Mouse (Mus musculus) lung, postnatal 36 days (tissue): ENCODE measurements at regions not wholly inside any gene's neighbourhood (a gene's known extent, or its start where the extent isn't known, plus 50 kb on each side); places are given as distances from the start of the nearest gene placed in this dataset.

ENCODE experiments used
- DNase-seq: peaks from one replicate; pipeline ENCODE4 v3.0.0; 2022; ENCODE audit warnings: mixed read lengths

DNA sequence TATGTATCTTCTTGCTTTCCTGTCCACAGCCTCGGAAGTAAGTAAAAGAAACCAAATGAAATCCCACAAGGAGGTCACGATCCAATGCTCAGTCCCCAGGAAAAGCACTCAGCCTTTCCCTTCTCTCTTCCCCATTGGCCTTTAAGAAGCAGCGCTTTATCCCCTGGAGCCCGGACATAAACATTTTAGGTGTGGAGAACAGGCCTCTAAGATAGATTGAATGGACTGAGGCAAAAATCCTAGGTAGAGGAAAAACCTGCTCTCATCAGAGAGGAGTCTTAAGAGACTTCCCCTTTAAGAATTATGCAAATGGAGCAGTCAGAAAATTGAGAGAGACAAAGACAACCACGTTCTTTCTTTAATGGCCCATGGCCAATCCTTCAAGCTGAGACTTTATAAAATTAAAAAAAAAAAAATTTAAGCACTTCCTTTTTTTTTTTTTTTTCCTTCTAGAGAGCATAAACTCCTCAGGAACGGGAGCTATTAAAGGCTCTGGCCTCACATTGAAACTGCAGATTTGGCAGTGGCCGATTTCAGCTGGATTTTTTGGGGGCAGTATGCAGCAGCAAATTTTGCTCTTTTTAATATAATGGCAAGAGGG, 1020.5 kb downstream of the 9330182O14Rik start:
- DNase-seq: no peak

GRCm38 (mm10) chr15:41155169-41155638, 1021.0 kb downstream of the 9330182O14Rik start:
- DNase-seq: peak; percentile 1

- DNase-seq: no peak
Observed at GRCm38 (mm10) chr15:41157802-41158201, 1023.6 kb downstream of the 9330182O14Rik start.

- DNase-seq: no peak
Observed at GRCm38 (mm10) chr15:41162268-41162667, 1028.1 kb downstream of the 9330182O14Rik start.

- peak; percentile 64 for DNase-seq
Observed at GRCm38 (mm10) chr15:41162793-41163192, 1028.6 kb downstream of the 9330182O14Rik start.

DNA sequence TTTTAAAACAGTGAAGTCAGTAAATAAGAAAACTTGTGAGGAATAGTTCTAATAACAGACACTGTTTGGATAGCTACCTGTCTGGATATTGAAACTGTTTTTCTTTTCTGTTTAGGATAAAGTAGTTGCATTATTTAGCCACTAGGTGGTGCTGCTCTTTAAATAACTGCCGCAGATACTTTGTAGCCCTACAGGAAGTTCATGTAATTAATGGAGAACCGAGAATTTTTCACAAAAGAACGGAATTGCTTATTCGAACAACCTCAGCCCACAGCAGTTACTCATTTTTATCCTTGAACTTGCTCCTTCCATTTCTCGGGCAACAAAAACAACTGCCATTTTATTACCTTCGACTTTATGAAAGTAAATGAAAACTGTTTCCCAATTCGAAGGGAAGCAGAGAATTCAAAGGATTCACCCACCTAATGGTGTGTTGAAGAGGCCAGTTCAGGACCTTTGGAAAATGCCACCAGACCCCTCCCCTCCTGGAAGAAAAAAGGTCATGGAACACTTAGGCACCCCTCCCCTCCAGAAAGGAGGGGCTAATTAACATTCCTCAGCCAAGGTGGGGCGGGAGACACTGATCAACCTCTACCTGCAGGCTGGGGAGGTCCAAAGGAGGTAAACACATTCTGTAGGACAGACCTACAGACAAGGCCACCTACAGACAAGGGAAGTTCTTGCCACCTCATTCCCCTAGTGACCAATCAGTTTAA, 1029.6 kb downstream of the 9330182O14Rik start:
- peak; percentile 59 for DNase-seq

GRCm38 (mm10) chr15:41165534-41165933, 1031.4 kb downstream of the 9330182O14Rik start:
- DNase-seq: no peak

DNA sequence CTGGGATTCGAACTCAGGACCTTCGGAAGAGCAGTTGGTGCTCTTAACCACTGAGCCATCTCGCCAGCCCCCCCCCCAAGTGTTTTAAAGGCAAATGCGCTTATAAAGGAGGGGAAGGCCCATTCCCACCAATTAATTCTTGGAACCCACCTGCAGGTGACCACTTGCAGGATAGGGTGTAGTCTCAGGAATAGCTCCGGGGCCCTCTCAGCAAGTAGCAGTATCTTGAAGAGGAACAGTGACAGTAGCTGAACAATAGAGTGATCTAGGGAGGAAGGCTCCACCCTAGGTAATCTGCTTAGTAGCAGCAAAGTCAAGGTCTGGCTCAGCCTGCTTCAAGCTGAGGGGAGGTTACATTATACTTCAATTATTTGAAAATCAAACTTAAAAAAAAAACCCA, 1056.6 kb downstream of the 9330182O14Rik start:
- no peak for DNase-seq

DNA sequence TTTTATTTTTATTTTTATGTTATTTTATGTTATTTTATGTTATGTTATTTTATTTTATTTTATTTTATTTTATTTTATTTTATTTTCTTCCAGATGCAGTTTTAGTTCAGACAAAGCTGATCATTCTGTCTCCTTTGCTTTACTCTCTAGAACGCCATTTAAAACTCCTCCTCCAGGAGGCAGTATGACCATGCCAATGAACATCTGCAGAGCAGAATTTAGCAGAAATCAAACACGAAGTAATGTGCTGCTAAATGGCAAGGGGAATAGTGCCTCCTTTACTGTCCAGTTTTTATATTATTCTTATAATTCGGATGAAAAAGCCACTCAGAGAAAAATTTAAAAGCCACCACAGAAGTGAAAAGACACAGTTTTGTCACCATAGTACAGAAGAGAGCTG, 1059.1 kb downstream of the 9330182O14Rik start:
- peak; percentile 67 for DNase-seq

DNA sequence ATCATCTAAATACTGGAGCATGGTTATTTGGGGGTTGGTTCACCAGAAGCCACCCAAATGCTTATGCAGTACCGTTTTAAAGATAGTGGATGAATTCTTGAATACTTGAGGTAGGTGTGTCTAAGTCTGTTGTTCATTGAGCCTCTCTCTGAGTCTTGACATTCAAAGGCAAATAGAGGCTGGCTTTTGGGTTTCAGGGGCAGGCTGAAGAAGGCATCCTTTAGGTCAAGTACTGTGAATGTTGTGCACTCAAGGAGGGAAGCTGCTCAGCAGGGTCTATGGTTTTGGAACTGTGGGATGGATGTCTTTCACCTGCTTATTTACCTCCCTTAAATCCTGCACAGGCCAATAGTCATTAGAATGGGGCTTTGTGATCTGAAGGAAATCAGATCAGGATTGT, 1089.6 kb downstream of the 9330182O14Rik start:
- no peak for DNase-seq

- no peak for DNase-seq
Observed at GRCm38 (mm10) chr15:41232406-41233060, 1098.4 kb downstream of the 9330182O14Rik start.
